Mouse (Mus musculus) urinary bladder, postnatal 36 days (tissue): ENCODE results near the gene Krt10.

Experiments
- DNase-seq, 2 experiments: peaks; one replicate each; pipeline ENCODE4 v3.0.0; 2022; ENCODE audit warnings: low spot score in 2 of 2, mixed read lengths in 1 of 2

Gene Krt10

DNA sequence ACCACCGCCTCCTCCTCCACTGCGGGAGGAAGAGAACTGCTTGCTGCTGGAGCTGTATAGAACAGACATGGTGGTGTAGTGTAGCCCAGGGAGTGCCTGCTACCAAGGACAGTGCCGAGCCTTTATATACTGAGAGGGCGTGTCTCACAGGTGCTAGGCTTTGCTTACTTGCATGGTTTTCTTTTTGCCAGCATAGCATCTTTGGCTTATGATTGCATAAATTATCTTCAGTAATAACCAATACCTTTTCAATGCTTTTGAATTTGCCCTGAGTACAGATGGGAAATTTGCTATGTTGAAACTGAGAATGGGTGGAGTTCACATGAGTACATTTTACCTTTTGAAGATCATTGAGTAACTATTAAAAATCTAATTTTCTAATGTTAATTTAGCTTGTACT, at the start of gene Krt10:
Gene Krt10, minus strand, starts transcription at position 101 of the 400 bp plus-strand sequence.
- DNase-seq, result no peak

DNA sequence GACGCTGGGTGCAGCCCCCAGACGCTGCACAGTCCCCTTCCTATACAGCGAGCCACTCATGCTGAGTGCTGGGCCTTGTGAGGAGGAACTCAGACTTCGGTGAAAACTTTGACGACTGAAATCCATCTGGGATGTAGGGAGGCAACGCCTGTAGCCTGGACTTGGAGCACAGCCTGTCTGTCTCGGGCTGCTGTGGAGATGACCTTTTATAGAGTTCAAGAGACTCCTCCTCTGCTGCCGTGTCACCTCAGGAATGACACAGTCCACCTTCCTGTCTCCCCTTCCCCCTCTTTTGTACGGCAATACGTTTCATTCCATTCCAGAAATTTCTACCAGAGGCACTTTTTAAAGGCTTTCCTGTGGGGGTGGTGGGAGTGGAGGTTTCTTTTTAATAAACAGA, 48.8 kb upstream of the Krt10 start, which contains the start of gene Krt20:
Gene Krt20, minus strand, starts transcription at position 179 of the 400 bp plus-strand sequence.
- no peak for DNase-seq

DNA sequence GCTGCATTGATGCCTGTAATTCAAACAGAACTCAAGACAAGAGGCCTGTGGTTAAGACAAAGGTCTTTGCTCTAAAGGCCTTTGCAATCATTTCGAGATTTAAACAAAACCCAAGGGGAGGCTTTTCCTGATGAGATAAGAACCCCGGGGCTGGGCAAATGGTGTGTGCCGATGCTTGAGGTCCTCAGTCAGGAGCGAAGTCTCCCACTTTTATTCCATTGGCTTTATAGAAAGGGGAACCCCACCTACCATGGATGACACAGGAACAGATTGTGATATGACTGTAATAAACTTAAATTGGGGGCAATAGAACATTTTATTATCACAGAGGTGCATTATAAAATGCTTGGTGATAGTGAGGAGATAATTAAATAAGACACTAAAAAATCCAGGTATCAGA, 47.5 kb upstream of the Krt10 start:
- no peak for DNase-seq

DNA sequence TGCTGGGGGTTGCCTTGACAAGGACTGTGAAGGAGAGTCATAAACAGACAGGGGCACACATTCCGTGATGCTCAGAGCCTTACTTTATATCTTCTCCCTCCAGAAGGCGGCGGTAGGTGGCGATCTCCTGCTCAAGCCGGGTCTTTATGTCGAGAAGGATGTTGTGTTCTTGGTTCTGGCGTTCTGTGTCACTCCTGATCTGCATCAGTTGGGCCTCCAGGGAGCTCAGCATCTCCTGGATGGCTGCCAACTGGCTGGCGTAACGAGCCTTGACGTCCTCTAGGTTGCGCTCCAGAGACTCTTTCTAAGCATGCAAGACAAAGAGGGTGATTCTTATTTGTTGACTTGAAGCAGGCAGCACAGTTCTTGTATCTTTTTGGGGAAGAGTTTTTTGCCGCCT, 41.5 kb upstream of the Krt10 start:
- DNase-seq, result no peak

DNA sequence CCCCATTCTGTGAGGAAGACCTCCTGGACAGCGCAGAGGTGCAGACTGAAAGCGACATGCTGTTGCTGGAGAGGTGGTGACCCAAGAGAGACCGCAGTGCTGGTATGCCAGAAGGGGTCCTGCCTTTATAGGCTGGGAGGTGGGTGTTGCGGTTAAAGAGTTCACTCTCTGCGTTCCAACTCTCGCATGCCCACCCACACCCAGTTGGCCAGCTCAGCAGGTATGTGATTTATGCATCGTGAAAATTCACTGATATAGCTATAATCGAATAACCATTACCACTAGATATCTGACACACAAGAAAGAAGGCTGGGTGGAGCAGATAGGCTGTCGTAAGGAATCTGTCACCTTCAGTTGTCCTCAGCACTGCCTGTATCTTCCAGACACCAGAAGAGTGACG, 33.0 kb upstream of the Krt10 start, which contains the start of gene Krt12:
Gene Krt12, minus strand, starts transcription at position 101 of the 400 bp plus-strand sequence.
- no peak for DNase-seq

DNA sequence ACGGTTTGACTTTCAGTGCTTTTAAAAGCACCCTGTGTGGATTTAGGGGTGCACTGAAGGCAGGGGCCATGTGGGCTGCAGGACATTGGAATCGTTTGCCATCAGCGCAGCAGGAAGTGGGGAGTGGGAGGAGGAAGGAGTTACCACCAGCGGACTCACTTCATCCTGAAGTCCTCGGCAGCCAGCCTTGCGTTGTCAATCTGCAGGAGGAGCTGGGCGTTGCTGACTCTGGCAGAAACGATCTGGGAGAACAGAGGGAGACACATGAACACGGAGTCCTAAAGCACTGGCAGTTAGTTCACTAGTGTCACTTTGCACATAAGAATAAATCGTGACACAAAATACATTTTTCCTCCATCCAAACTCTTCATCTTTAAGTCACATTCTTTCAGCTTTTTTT, 31.4 kb upstream of the Krt10 start:
- DNase-seq, result no peak

DNA sequence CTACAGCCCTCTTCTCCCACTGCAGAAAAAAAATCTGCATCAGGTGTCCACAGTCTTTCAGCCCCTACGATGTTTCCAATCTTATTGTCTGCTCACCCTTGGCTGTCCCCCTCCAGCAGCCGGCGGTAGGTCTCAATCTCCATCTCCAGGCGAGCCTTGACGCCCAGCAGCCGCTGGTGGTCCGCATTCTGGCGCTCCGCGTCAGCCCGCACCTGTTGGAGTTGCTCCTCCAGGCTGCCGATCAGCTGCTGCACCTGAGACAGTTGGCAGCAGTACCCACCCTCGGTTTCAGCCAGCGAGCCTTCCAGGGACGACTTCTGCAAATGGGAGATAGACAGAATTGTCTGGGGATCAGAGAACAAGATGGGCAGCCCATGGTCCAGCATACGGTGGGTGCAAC, 28.7 kb upstream of the Krt10 start:
- no peak for DNase-seq

DNA sequence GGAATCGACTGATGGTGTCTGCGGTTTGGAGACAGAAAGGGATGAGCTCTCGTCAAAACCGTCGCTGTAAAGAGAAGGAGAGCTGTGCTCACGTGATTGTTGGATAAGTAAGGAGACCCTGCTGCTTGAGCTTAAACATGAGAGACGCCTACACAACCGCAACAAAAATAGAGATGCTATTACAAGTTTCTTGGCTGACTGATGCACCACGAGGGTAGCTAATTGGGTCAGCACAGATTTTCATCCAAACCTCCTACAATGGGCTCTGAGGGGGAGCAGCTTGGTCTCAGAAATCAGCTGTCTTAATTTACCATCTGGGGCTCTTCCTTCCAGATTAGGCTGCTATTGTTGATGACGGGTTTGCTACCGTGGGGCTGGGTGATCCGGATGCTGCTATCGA, 27.7 kb upstream of the Krt10 start:
- no peak for DNase-seq

DNA sequence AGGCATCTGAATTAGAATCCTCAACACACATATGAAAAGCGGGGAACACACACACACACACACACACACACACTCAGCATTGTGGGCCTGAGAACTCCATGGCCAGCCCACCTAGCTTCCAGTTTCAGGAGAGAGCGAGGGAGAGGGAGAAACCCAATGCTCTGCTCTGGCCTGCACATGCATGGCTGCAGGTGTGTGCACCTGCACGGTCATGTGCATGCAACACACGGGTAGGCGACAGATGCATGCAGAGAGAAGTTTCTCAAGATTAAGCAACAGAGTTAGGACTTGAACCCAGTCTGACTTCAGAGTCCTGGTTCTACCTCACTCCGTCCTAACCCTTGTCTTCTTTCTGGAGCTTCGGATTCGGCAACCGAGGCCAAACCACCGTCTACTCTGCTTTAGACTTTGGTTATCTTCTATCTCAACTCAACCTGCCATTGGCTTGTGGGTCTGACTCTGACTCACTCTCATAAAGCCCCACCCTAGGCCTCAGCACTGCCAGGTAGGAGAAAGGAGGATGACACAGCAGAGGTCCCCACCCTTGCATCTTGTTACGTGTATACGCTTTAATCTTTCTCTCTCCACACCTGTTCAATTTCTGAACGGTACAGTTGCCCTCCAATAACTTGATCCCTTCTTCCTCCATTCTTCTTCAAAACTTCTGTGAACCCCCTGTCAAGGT, 25.4 kb upstream of the Krt10 start:
- peak in 1 of 2 experiments; percentile 25 for DNase-seq

DNA sequence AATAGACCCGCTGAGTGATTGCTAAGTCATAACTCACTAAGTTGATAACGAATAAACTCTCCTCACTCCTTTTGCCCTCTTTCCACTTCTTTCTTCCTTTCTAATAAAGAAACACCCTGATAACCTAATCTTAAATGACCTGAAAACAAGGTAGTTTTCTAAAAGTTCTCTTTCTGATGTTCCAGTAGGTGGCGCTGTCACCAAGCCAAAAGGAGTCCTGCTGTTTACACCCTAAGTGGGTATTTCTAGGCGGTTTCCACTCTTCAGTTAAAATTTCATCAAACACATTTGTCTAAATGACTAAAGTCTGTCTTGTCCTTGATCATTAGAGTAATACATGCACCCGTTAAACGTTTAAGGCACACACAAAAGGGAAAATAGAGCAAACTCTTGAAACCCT, 24.1 kb upstream of the Krt10 start:
- peak; percentile 32 to 44 for DNase-seq

DNA sequence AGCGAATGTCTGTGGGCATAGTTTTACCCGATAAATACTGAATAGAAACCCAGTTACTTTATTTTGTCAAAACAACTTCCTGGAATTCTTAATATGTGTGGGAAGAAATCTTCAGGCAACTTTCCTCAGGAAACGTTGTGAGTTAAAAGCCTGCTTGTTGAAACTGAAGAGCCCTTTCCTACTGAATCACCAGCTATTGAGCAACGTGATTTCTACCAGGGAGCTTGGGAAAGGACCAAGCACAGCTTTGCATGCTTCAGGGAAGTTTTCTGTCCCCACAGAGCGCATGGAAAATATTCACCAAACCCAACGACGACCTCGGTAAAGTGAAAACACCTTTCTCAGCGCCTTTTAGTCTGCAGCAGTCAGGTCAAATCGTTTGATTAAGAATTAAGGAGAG, 17.0 kb upstream of the Krt10 start:
- DNase-seq, result no peak

DNA sequence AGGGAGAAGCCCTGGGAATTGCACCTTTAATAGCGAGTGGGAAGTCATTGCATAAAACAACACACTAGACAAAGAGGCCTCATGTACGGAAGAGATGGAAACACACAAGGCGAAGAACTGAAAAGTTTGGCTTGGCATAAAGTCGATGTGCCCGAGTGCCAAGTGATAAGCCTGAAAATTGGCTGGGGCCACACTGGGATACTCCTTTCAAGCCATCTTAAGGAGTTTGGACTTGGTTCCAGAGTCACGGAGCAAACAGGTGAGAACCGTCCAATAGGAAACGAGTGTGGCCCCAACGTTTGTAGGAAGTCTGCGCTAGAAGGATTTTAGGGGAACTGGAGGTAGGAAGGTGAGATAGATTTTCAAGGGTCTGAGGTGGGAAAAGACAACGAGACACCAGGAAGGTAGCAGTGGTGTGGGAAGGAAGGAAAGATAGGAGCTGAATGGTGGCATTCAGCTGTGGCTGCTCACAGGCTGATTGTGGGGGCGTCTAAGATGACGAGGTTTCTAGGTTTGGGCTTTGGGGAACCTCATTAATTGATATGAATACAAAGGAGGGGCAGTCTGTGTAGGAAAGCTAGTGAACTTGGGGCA, 10.9 kb upstream of the Krt10 start:
- DNase-seq, result no peak

DNA sequence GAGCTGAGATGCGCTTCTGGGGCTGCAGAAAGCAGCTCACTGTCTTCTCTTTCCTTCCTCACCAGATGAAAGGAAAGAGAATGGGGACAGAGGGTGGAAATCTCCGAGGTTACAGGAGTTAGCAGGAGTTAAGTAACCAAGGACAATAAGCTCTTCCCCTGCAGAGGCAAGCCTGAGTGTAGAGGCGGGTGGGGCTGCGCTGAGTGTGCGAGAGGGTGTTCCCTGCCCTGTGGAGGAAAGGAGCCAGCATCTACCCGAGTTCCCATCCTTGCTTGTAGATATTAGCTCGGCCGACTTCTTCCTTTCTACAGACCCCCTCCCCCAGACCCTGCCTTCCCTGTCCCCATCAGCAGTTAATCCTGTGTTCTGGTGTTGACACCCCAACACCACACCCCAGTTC, 9.7 kb upstream of the Krt10 start:
- no peak for DNase-seq

DNA sequence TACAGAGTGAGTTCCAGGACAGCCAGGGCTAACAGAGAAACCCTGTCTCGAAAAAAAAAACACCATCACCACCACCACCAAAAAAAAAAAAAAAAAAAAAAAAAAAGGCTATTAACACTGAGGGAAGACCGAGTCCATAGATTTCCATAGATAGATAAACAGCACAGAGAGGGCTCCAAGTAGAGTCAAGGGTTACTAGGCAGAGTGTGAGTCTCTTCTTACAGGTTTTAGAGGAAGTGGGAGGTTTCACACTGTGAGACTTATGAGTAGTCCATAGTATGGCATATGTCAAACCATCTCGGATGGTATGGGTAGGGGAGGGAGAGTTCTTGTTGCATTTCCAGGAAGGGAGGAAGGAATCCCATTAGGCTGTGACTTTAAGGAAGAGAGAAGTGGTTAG, 8.9 kb upstream of the Krt10 start:
- no peak for DNase-seq

DNA sequence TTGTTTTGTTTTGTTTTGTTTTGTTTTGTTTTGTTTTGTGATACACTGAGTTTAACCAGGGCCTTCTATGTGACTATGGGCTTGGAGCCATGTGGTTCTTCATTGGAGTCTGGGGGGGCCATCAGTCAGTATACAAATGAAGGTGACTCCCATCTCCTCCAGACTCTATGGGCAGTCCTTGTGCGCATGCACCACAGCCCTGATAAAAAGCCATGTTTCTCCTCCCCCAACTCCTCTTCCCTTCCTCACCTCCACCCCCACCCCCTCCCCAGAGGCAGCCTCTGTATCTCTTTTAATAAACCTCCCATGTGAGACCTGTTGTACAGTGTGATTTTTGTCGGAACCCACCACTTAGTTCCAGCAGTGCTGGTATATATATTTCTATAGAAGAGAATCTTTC, 7.5 kb upstream of the Krt10 start:
- DNase-seq, result no peak

DNA sequence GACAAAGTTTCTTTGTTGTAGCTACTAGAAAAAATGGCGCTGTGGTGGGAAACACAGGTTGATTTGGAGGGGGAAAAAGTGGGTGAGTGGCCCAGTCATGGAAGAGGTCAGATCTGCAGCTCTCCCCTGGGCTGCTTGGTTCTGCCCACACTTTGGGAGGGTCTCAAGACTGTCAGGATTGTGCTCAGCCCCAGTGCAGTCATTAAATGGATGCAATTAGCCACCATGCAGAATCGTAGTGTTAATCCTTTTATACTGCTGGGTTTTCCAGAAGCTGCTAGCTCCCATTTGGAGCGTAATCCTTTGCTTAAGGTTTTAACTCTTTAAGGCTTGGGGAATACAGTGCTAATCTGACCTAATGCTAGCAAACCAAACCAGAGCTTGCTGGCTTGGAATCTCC, 6.9 kb upstream of the Krt10 start:
- DNase-seq, result no peak

DNA sequence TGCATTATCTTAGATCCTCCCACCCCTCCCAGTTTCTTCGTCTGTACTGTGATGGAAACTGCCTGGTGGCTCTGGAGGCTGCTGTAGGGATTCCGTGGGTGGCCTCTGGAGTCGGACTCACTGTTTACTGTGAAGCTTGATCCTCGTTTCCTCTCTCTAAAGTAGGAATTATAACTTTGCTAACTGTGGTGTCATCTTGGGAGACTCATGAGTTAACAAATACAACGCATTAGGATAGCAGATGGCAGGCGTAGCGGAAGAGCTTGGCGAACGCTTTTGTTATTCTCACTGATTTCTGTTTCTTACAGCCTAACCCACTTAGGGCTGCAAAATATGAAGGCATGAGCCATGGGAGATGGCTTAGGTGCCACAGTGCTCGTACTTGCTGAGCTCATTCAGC, 3.3 kb upstream of the Krt10 start:
- no peak for DNase-seq

DNA sequence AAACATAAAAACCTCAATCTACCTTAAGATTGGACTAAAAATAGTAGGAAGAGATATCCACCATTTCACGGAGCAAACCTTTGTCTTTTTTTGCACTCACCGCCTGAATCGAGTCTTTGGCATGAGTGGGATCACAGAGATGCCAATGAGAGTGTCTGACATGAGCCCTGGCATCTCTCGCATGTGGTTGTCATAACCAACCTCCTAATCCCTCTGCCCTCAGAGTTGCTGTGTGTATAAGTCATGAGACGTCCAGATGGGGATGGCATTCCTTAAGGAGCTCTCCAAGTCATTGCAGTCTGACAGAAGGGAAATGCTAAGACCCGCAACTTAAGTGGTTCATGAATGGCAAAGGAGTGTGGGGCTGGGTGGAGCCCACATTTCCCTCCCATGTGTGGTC, 2.2 kb upstream of the Krt10 start:
- DNase-seq, result no peak

DNA sequence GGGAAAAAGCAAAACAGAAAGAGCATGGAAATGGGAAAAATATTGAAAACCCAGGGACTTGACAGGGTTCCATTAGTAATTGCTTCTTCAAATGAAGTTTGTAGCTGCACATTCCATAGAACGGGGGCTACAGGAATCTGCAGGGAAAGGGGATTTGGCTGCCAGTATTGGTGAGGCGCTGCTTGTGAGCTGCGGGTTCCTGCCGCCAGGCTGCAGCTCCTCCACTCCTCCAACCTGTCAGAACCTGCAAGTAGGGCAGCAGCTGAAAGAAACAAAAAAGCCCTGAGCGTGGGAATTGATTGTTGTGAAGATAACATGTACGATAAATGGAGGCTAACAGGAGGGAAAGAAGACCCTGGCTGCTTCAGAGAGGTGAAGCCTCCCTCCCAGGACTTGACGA, 1.7 kb upstream of the Krt10 start:
- DNase-seq, result peak; percentile 14 to 16

DNA sequence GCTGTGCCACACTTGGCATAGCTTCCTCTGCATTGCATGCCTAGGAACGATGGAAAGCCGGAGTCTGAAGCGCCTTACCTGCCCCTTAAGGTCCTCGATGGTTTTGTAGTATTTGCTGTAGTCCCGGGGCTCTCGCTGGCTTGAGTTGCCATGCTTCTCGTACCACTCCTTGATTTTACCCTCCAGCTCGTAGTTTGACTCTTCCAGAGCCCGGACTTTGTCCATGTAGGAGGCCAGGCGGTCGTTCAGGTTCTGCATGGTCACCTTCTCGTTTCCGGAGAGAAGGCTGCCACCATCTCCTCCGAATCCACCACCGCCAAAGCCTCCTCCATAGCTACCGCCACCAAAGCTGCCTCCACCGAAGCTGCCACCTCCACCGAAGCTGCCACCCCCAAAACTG, 503 bp downstream of the Krt10 start:
- no peak for DNase-seq

DNA sequence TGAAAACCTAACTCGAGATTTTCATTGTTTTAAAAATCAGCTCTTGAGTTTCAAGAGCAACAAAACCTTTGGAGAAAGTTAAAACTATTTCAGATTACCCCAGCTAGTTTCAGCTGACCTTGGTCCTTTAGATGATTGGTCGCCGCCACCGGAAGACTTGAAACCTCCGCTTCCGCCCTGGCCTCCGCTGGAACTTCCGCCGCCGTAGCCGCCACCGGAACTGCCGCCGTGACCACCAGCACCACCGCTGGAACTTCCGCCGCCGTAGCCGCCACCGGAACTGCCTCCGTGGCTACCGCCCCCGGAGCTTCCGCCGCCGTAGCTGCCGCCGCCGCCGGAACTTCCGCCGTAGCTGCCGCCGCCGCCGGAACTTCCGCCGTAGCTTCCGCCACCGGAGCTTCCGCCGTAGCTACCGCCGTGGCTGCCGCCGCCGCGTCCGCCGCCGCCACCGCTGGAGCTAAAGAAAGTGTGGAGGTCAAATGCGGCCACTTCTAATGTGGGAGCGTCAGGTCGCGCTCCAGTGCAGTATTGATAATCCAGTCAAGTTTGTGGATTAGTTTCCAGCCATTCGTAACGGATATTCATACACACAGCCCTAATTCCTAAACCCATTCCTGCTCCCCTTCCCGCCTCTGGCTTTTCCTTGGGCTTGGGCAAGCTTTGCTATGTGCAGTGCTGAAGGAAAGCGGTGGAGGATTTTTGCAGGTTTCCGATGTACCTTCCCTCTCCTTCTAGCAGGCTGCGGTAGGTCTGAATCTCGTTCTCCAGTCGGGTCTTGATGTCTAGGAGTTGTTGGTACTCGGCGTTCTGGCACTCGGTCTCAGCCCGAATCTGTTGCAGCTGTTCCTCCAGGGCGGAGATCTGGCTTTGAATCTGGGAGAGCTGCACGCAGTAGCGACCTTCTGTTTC, 3.1 kb downstream of the Krt10 start:
- peak; percentile 81 to 93 for DNase-seq

DNA sequence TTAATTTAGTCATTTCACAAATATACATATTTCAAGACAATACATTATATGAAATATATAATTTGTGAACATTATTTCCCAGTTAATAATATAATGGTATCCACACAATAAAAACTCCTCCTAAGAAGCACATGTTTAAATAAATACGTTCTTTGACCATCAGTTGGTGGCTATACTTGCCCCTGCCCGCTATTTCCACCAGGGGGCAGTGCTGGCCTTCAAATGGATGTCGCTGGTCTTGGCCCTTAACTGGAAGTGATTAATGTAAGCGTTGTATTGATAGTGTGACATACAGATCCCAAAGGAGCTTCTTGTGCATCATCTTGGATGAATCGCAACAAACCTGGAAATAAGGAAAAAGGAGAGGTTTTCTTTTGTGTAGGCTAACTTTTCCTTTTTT, 9.6 kb downstream of the Krt10 start:
- peak; percentile 70 to 75 for DNase-seq

DNA sequence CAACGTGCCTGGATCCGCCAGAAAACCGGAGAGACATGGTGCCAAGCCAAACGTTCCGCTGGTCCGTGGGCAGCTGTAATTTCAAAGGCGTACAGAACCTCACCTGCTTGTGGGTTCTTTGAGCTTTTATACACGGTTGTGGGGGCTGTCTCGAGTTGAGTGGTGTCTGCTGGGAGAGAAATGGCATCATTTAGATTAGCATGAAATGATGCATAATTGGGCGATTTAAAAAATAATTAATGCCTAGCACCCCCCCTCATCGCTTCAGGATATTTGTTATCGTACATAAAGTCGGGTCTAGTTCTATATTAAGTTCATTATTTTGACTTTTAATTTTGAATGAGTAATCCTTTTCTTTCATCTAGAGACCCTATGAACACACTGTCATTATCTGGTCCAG, 14.4 kb downstream of the Krt10 start, which contains the start of gene Krt28:
Gene Krt28, minus strand, starts transcription at position 101 of the 400 bp plus-strand sequence.
- no peak for DNase-seq
